Mouse (Mus musculus) cortical plate, adult 2 months (tissue): ENCODE results near the gene Cul9.

Source experiments
- CTCF ChIP-seq: fragments of 200-500 bp; IDR thresholded peaks from 2 replicates; pipeline ENCODE4 v1.5.1; 2011; ENCODE audit warnings: mild to moderate bottlenecking, control low read depth, low read length; ENCODE audit not compliant: insufficient read depth; ENCODE audit errors: extremely low read depth
- POLR2A ChIP-seq: fragments of 200-500 bp; IDR thresholded peaks from 2 replicates; pipeline ENCODE4 v1.6.1; 2011; ENCODE audit warnings: mild to moderate bottlenecking, low read length, control low read depth; ENCODE audit not compliant: insufficient read depth; ENCODE audit errors: extremely low read depth

- TF ChIP-seq POLR2A (no peak; the same call in 1 of the 2 replicates), CTCF (no peak)
Measured at GRCm38 (mm10) chr17:46554646-46554976, 8.4 kb upstream of the Cul9 start.
